Mouse (Mus musculus): ENCODE data around the gene Fgf10. TPM values are rescaled to one million over a fixed set of nuclear protein-coding genes. Genes with fewer than 3 reads are reported as not detected.
A peak's percentile ranks its signal among the peaks of the same experiment; 100 is the strongest.

Fgf10 gene
- polyA plus RNA-seq, 1 experiment from 2014 or later: 0.52 TPM

DNA sequence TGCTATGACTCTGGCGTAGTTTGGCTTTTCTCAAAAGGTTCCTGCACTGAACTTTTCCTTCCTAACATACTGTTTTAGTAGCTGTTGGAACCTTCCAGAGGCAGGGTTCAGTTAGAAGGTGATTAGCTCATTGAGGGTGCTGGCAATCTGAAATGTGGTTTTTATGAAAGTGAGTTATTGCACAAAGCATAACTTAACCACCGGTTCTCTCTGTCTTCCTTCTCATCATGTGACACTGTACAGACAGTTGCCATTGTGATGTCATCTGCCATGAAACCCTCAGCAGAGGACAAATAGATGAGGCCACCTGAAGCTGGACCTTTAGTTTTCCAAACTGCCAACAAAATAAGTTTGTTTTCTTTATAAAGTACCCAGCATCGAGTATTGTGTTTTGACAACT is 7.9 kb upstream of the Fgf10 start:
- Histone ChIP-seq H3K4me2 (ENCODE audit: low read length) (no peak overlapping the region), H3K36me3 (ENCODE audit: control insufficient read depth, insufficient read depth, low read length) (no peaks in the 10 kb centered on the region), H3K27ac (ENCODE audit: low read depth, low read length) (no peak overlapping the region), H3K9ac (ENCODE audit: low read length) (no peak overlapping the region), H3K9me3 (replicated peaks; ENCODE audit: control insufficient read depth, low read length) (no peaks in the 10 kb centered on the region), H3K27me3 (replicated peaks; ENCODE audit: control insufficient read depth, insufficient read depth, low read length) (no peaks in the 10 kb centered on the region), H3K4me1 (ENCODE audit: control insufficient read depth, insufficient read depth, low read length) (no peaks in the 10 kb centered on the region), H3K4me3 (ENCODE audit: low read depth, low read length) (no peak overlapping the region)
- WGBS: 84% methylated on average over 3 of the region's 3 CpGs
- DNase-seq (ENCODE audit: low spot score) (no peak), ATAC-seq (no peak)

DNA sequence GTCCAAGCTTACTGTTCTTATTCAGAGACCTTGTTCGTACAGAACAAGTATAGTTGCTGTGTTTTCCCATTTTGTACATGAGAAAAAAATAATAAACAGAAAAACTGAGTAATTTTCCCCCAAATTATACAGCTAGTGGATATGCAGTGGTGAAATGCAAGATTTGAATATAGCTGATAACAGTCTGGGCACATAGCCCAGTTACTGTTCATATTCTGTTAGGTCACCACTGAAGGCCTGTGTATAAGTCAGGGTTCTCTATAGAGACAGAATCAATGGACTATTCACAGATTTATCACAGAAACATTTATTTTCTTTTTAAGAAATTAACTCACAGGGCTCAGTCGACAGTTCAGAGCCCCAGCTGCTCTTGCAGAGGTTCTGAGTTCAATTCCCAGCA is 4.7 kb upstream of the Fgf10 start:
- Histone ChIP-seq H3K9ac (ENCODE audit: low read length) (no peak overlapping the region), H3K27me3 (replicated peaks; ENCODE audit: control insufficient read depth, insufficient read depth, low read length) (no peaks in the 10 kb centered on the region), H3K4me2 (ENCODE audit: low read length) (no peak overlapping the region), H3K9me3 (replicated peaks; ENCODE audit: control insufficient read depth, low read length) (no peaks in the 10 kb centered on the region), H3K4me3 (ENCODE audit: low read depth, low read length) (no peak overlapping the region), H3K27ac (ENCODE audit: low read depth, low read length) (no peak overlapping the region), H3K4me1 (ENCODE audit: control insufficient read depth, insufficient read depth, low read length) (no peaks in the 10 kb centered on the region), H3K36me3 (ENCODE audit: control insufficient read depth, insufficient read depth, low read length) (no peaks in the 10 kb centered on the region)
- 77% methylated on average over 2 of the region's 2 CpGs for WGBS
- DNase-seq (ENCODE audit: low spot score): no peak
- ATAC-seq: no peak

- H3K36me3 ChIP-seq (ENCODE audit: control insufficient read depth, insufficient read depth, low read length): no peaks in the 10 kb centered on the region
Observed at GRCm38 (mm10) chr13:118679228-118679627, 9.6 kb downstream of the Fgf10 start.

GRCm38 (mm10) chr13:118693049-118693448 is 23.5 kb downstream of the Fgf10 start:
- H3K27me3 ChIP-seq (replicated peaks; ENCODE audit: control insufficient read depth, insufficient read depth, low read length): no peaks in the 10 kb centered on the region
- no peak for DNase-seq (ENCODE audit: low spot score)
- H3K4me1 ChIP-seq (ENCODE audit: control insufficient read depth, insufficient read depth, low read length): no peaks in the 10 kb centered on the region
- H3K9ac ChIP-seq (ENCODE audit: low read length): no peak overlapping the region
- WGBS: 95% methylated on average over 2 of the region's 2 CpGs
- no peak overlapping the region for H3K4me3 ChIP-seq (ENCODE audit: low read depth, low read length)
- no peak for ATAC-seq
- H3K9me3 ChIP-seq (replicated peaks; ENCODE audit: control insufficient read depth, low read length): no peaks in the 10 kb centered on the region
- H3K4me2 ChIP-seq (ENCODE audit: low read length): no peak overlapping the region
- no peak overlapping the region for H3K27ac ChIP-seq (ENCODE audit: low read depth, low read length)
- no peaks in the 10 kb centered on the region for H3K36me3 ChIP-seq (ENCODE audit: control insufficient read depth, insufficient read depth, low read length)

More at GRCm38 (mm10) chr13:118679228-118679627, 9.6 kb downstream of the Fgf10 start:
- no peak for ATAC-seq
- H3K27ac ChIP-seq (ENCODE audit: low read depth, low read length): no peak overlapping the region
- DNase-seq (ENCODE audit: low spot score): no peak
- H3K4me3 ChIP-seq (ENCODE audit: low read depth, low read length): no peak overlapping the region
- H3K27me3 ChIP-seq (replicated peaks; ENCODE audit: control insufficient read depth, insufficient read depth, low read length): no peaks in the 10 kb centered on the region
- H3K4me1 ChIP-seq (ENCODE audit: control insufficient read depth, insufficient read depth, low read length): no peaks in the 10 kb centered on the region
- 94% methylated on average over 3 of the region's 3 CpGs for WGBS
- H3K9ac ChIP-seq (ENCODE audit: low read length): no peak overlapping the region
- no peak overlapping the region for H3K4me2 ChIP-seq (ENCODE audit: low read length)
- H3K9me3 ChIP-seq (replicated peaks; ENCODE audit: control insufficient read depth, low read length): no peaks in the 10 kb centered on the region

- no peaks in the 10 kb centered on the region for H3K36me3 ChIP-seq (ENCODE audit: control insufficient read depth, insufficient read depth, low read length)
- no peak for DNase-seq (ENCODE audit: low spot score)
Observed at GRCm38 (mm10) chr13:118695103-118695502, 25.5 kb downstream of the Fgf10 start.

GRCm38 (mm10) chr13:118703727-118704126 is 34.1 kb downstream of the Fgf10 start:
- Histone ChIP-seq H3K4me1 (ENCODE audit: control insufficient read depth, insufficient read depth, low read length) (no peaks in the 10 kb centered on the region), H3K4me2 (ENCODE audit: low read length) (no peak overlapping the region), H3K9ac (ENCODE audit: low read length) (no peak overlapping the region), H3K36me3 (ENCODE audit: control insufficient read depth, insufficient read depth, low read length) (no peaks in the 10 kb centered on the region), H3K27ac (ENCODE audit: low read depth, low read length) (no peak overlapping the region), H3K4me3 (ENCODE audit: low read depth, low read length) (no peak overlapping the region), H3K9me3 (replicated peaks; ENCODE audit: control insufficient read depth, low read length) (no peaks in the 10 kb centered on the region), H3K27me3 (replicated peaks; ENCODE audit: control insufficient read depth, insufficient read depth, low read length) (no peaks in the 10 kb centered on the region)
- DNase-seq (ENCODE audit: low spot score) (no peak), ATAC-seq (no peak)

More at GRCm38 (mm10) chr13:118695103-118695502, 25.5 kb downstream of the Fgf10 start:
- no peak overlapping the region for H3K4me3 ChIP-seq (ENCODE audit: low read depth, low read length)
- no peaks in the 10 kb centered on the region for H3K4me1 ChIP-seq (ENCODE audit: control insufficient read depth, insufficient read depth, low read length)
- 14% methylated on average over 4 of the region's 4 CpGs for WGBS
- no peak for ATAC-seq
- H3K27ac ChIP-seq (ENCODE audit: low read depth, low read length): no peak overlapping the region
- H3K27me3 ChIP-seq (replicated peaks; ENCODE audit: control insufficient read depth, insufficient read depth, low read length): no peaks in the 10 kb centered on the region
- no peaks in the 10 kb centered on the region for H3K9me3 ChIP-seq (replicated peaks; ENCODE audit: control insufficient read depth, low read length)
- no peak overlapping the region for H3K9ac ChIP-seq (ENCODE audit: low read length)
- no peak overlapping the region for H3K4me2 ChIP-seq (ENCODE audit: low read length)

DNA sequence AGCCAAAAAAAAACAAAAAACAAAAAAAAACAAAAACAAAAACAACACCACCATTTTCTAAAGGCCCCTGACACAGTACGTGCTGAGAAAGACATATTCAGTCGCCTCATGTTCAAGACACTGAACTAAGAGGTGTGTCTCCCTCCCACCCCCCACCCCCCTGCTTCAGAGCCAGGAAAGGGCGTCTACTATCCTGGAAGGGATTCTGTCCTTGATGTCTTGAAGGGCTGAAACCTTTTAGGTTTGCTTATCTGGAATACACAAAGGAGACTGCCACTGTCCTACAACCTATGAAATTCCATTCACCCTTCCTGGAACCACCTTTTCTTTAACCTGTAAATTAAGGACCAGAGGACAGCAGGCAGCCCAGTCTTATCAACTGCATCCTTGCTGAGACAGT is 36.1 kb downstream of the Fgf10 start:
- DNase-seq (ENCODE audit: low spot score) (no peak), ATAC-seq (no peak)
- Histone ChIP-seq H3K9ac (ENCODE audit: low read length) (no peak overlapping the region), H3K4me3 (ENCODE audit: low read depth, low read length) (no peak overlapping the region), H3K27me3 (replicated peaks; ENCODE audit: control insufficient read depth, insufficient read depth, low read length) (no peaks in the 10 kb centered on the region), H3K27ac (ENCODE audit: low read depth, low read length) (no peak overlapping the region), H3K9me3 (replicated peaks; ENCODE audit: control insufficient read depth, low read length) (no peaks in the 10 kb centered on the region), H3K4me2 (ENCODE audit: low read length) (no peak overlapping the region), H3K36me3 (ENCODE audit: control insufficient read depth, insufficient read depth, low read length) (no peaks in the 10 kb centered on the region), H3K4me1 (ENCODE audit: control insufficient read depth, insufficient read depth, low read length) (no peaks in the 10 kb centered on the region)
- 81% methylated on average over 3 of the region's 3 CpGs for WGBS

DNA sequence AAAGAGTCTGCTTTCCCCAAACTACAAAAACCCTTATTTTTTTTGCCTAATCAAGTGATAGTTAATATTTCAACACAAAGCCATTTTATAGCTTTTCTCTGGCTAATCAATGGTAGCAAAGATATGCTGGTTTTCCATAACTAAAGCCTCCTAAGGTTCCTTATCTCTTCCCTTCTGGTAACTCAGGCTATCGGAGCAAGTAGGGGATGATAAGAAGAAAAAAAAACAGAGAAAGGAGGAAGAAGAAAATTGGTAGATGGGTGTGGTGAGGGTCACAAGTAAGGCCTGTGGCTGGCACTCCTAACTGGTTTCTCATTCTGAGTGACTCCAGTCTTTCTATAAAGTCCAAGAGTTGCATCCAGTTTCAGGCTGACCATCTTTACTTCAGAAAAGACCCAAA is 40.3 kb downstream of the Fgf10 start:
- DNase-seq (ENCODE audit: low spot score) (no peak), ATAC-seq (no peak)
- H3K4me3 ChIP-seq (ENCODE audit: low read depth, low read length): no peak overlapping the region
- no peak overlapping the region for H3K9ac ChIP-seq (ENCODE audit: low read length)
- peaks cover 5% of the 10 kb centered on the region; the same call in 1 of the 2 replicates for H3K4me1 ChIP-seq (ENCODE audit: control insufficient read depth, insufficient read depth, low read length)
- H3K9me3 ChIP-seq (replicated peaks; ENCODE audit: control insufficient read depth, low read length): no peaks in the 10 kb centered on the region
- no peak overlapping the region for H3K27ac ChIP-seq (ENCODE audit: low read depth, low read length)
- H3K36me3 ChIP-seq (ENCODE audit: control insufficient read depth, insufficient read depth, low read length): no peaks in the 10 kb centered on the region
- WGBS: 88% methylated on average over 1 of the region's 1 CpGs
- H3K4me2 ChIP-seq (ENCODE audit: low read length): no peak overlapping the region
- peaks cover 18% of the 10 kb centered on the region for H3K27me3 ChIP-seq (replicated peaks; ENCODE audit: control insufficient read depth, insufficient read depth, low read length)

- Histone ChIP-seq H3K36me3 (ENCODE audit: control insufficient read depth, insufficient read depth, low read length) (no peaks in the 10 kb centered on the region), H3K9ac (ENCODE audit: low read length) (no peak overlapping the region; the same call in none of the 2 replicates), H3K4me1 (ENCODE audit: control insufficient read depth, insufficient read depth, low read length) (peaks cover 6% of the 10 kb centered on the region; the same call in 1 of the 2 replicates), H3K4me3 (ENCODE audit: low read depth, low read length) (peak overlapping the region; percentile 45), H3K4me2 (ENCODE audit: low read length) (peak overlapping the region; percentile 88), H3K27me3 (replicated peaks; ENCODE audit: control insufficient read depth, insufficient read depth, low read length) (peaks cover 37% of the 10 kb centered on the region), H3K9me3 (replicated peaks; ENCODE audit: control insufficient read depth, low read length) (no peaks in the 10 kb centered on the region), H3K27ac (ENCODE audit: low read depth, low read length) (no peak overlapping the region)
- ATAC-seq (no peak), DNase-seq (ENCODE audit: low spot score) (no peak)
- WGBS: under 1% methylated on average over 14 of the region's 14 CpGs
Observed at GRCm38 (mm10) chr13:118713626-118714150, 44.1 kb downstream of the Fgf10 start.

All from forebrain, embryonic 14.5 days (tissue).